Mouse (Mus musculus) lung, adult 2 months (tissue): ENCODE measurements around the gene Jade2.

Experiments used
- CTCF ChIP-seq: fragments of 200-500 bp; IDR thresholded peaks from 2 replicates; pipeline ENCODE4 v1.5.1; 2011; ENCODE audit warnings: mild to moderate bottlenecking, low read length, control low read depth; ENCODE audit not compliant: insufficient read depth
- POLR2A ChIP-seq: fragments of 200-500 bp; IDR thresholded peaks from 2 replicates; pipeline ENCODE4 v1.6.1; 2011; ENCODE audit warnings: low read depth, mild to moderate bottlenecking, control low read depth, low read length, borderline replicate concordance; ENCODE audit errors: extremely low read depth

- TF ChIP-seq CTCF, result no peak
- no peak for TF ChIP-seq POLR2A
These were observed 26.2 kb upstream of the Jade2 start for GRCm38 (mm10) chr11:51883670-51884069.
